Mouse (Mus musculus) thymus, postnatal 25 days (tissue): ENCODE results near the gene Gm9972.

Experiments used
- DNase-seq: peaks from one replicate; pipeline ENCODE4 v3.0.0; 2022

Gene Gm9972

GRCm38 (mm10) chr11:43035446-43035845, at the start of gene Gm9972:
TSS of gene Gm9972 (plus strand) at chr11:43035746.
- no peak for DNase-seq

- no peak for DNase-seq
Observed at GRCm38 (mm10) chr11:42999188-42999587, 36.4 kb upstream of the Gm9972 start.

DNA sequence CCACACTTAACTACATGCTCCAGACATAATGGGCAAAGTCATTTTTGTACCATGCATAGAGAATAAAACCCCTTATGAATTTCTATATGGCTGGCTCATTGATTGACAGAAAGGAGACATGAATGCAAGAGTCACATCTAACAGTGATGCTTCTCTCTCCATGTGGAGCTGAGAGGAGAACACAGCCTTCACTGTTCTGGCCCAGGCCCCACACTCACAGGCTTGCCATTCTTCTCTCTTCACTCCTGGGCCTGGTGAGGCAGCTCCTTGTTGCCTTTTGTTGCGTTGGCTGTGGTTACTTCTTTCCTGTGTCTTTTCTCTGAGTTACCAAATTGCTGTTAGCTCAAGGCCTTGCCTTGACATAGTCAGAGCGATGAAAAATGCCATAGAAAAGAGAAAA, 23.6 kb upstream of the Gm9972 start:
- DNase-seq: no peak

GRCm38 (mm10) chr11:43012980-43013379, 22.6 kb upstream of the Gm9972 start:
- no peak for DNase-seq

- DNase-seq: no peak
Observed at GRCm38 (mm10) chr11:43023109-43023688, 12.3 kb upstream of the Gm9972 start.

GRCm38 (mm10) chr11:43029813-43030212, 5.7 kb upstream of the Gm9972 start:
- no peak for DNase-seq

GRCm38 (mm10) chr11:43032141-43032540, 3.4 kb upstream of the Gm9972 start:
- no peak for DNase-seq

GRCm38 (mm10) chr11:43045871-43046548, 10.5 kb downstream of the Gm9972 start:
- no peak for DNase-seq

- DNase-seq: no peak
Observed at GRCm38 (mm10) chr11:43049363-43049762, 13.8 kb downstream of the Gm9972 start.

DNA sequence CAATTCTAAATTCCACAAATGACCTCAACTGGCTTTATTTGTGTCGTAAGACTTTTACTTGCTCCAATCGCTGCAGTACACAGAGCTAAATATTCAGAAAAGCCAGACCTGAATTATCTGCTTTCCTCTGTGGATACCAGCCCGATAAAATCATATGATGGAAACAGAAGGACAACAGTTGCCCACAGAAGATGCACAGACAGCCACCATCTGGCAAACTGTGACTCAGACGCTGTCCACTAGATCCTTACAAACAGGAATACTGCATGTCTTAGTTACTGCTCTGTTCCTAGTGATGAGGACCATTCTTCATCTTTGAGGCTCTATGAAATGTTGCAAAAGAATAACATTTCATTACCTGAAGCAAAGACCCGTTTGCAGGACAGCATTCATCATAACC, 19.4 kb downstream of the Gm9972 start:
- DNase-seq: no peak

- DNase-seq: no peak
Observed at GRCm38 (mm10) chr11:43059437-43059970, 24.0 kb downstream of the Gm9972 start.

DNA sequence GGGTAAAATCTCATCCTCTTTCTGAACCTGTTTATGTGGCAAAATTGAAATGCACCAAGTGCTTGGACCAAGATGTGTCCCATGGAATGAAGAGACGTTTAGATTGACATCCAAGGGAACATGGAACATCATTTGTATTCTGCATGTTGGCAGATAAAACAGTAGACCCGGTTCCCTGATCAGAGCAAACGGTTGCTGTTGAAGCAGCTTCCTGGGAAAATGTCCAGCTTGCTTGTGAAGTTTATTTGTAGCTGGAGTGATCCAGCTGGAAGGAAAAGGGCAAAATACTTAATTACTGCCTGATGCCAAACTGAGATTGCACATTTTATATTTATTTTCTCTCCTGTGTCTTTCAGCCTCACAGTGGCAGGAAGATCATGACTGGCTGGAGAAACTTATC, 26.7 kb downstream of the Gm9972 start:
- no peak for DNase-seq

- no peak for DNase-seq
Observed at GRCm38 (mm10) chr11:43086309-43087050, 50.9 kb downstream of the Gm9972 start.
